Mouse (Mus musculus) liver, embryonic 16.5 days (tissue): ENCODE results near the gene Gm3286. TPM values are rescaled to one million over a fixed set of nuclear protein-coding genes. Genes with fewer than 3 reads are reported as not detected.
"Not testable (repeated sequence)": the region's sequence is repeated elsewhere in the genome, so short reads cannot be mapped to it uniquely, and the experiment has no call there.

Experiments
- ATAC-seq: fragments of 200-750 bp; cut with Nextera tagmentation; 2 replicates; pipeline ENCODE4 v1.8.0; 2017; ENCODE audit warnings: low read depth, mild to moderate bottlenecking, moderate number of reproducible peaks, moderate library complexity
- H3K27ac ChIP-seq: fragments of 300-500 bp; sonication (generic); 2 replicates; pipeline ENCODE4 v1.5.1; 2014; ENCODE audit warnings: mild to moderate bottlenecking, low read length
- H3K27me3 ChIP-seq: fragments of 300-500 bp; sonication (generic); 2 replicates; pipeline ENCODE4 v1.6.1; 2014; ENCODE audit warnings: low read depth, low read length, mixed read lengths; ENCODE audit not compliant: control insufficient read depth, insufficient read depth
- H3K36me3 ChIP-seq: fragments of 300-500 bp; sonication (generic); 2 replicates; pipeline ENCODE4 v1.6.1; 2014; ENCODE audit warnings: mild to moderate bottlenecking; ENCODE audit not compliant: control insufficient read depth, insufficient read depth
- H3K4me1 ChIP-seq: fragments of 300-500 bp; sonication (generic); 2 replicates; pipeline ENCODE4 v1.6.1; 2014; ENCODE audit warnings: low read depth, low read length, mixed read lengths; ENCODE audit not compliant: control insufficient read depth
- H3K4me2 ChIP-seq: fragments of 300-500 bp; sonication (generic); 2 replicates; pipeline ENCODE4 v1.6.1; 2014; ENCODE audit warnings: low read depth, low read length, mixed read lengths
- H3K4me3 ChIP-seq: fragments of 300-500 bp; sonication (generic); 2 replicates; pipeline ENCODE4 v1.5.1; 2014; ENCODE audit warnings: low read depth, mild to moderate bottlenecking, low read length
- H3K9ac ChIP-seq: fragments of 300-500 bp; sonication (generic); 2 replicates; pipeline ENCODE4 v1.6.1; 2014; ENCODE audit warnings: low read depth, low read length
- H3K9me3 ChIP-seq: fragments of 300-500 bp; sonication (generic); replicated peaks from 2 replicates; pipeline ENCODE4 v1.6.1; 2016; ENCODE audit warnings: low read length; ENCODE audit not compliant: control insufficient read depth
- polyA plus RNA-seq: library from polyadenylated mRNA; unstranded; fragments of >200 nt; fragmentation: Nextera tagmentation; extraction: Ambion mirVana; gene quantifications from 2 replicates; pipeline ENCODE4 v1.2.1, GENCODE M21; 2015

Gm3286 gene
- polyA plus RNA-seq, result not detected in 2 replicates

GRCm38 (mm10) chr5:95510458-95510857 lies at the start of gene Gm3286:
TSS of gene Gm3286 (plus strand) at chr5:95510758.
- ATAC-seq, H3K36me3 ChIP-seq, H3K4me2 ChIP-seq, H3K4me3 ChIP-seq, H3K9ac ChIP-seq, H3K4me1 ChIP-seq, H3K27ac ChIP-seq, H3K9me3 ChIP-seq, H3K27me3 ChIP-seq: not testable (repeated sequence)

Other genes starting within 250 kb of the Gm3286 start
- gene Gm10424, start 238.0 kb upstream of the Gm3286 start, polyA plus RNA-seq, result not detected in 2 replicates
- not detected in 2 replicates for gene Gm3259, start 204.8 kb upstream of the Gm3286 start, polyA plus RNA-seq
- not detected in 2 replicates for gene D5Ertd577e, start 54.0 kb upstream of the Gm3286 start, polyA plus RNA-seq
- gene Gm7971, start 84.1 kb downstream of the Gm3286 start, polyA plus RNA-seq, result not detected in 2 replicates
- not detected in 2 replicates for gene Gm7978, start 225.4 kb downstream of the Gm3286 start, polyA plus RNA-seq
- gene Gm7982, start 231.3 kb downstream of the Gm3286 start, polyA plus RNA-seq, result not detected in 2 replicates